Mouse (Mus musculus): ENCODE data around the gene Mbd3. TPM values are rescaled to one million over a fixed set of nuclear protein-coding genes. Genes with fewer than 3 reads are reported as not detected.

Mbd3 gene
- polyA plus RNA-seq, 1 experiment, result 160 TPM

Other genes with a start within 250 kb of the Mbd3 start
- 159 and 198 TPM in 2 replicates for gene Cirbp, start 233.6 kb downstream of the Mbd3 start, polyA plus RNA-seq (2012; rRNA removed)
- 9.3 and 13.7 TPM in 2 replicates for gene 1600002K03Rik, start 226.6 kb downstream of the Mbd3 start, polyA plus RNA-seq (2012; rRNA removed)
- gene Efna2, start 220.1 kb downstream of the Mbd3 start, polyA plus RNA-seq (2012; rRNA removed), result 3.2 and 4.0 TPM in 2 replicates
- 52.5 and 54.1 TPM in 2 replicates for gene Mum1, start 173.1 kb downstream of the Mbd3 start, polyA plus RNA-seq (2012; rRNA removed)
- 335 and 336 TPM in 2 replicates for gene Ndufs7, start 150.4 kb downstream of the Mbd3 start, polyA plus RNA-seq (2012; rRNA removed)
- 252 and 295 TPM in 2 replicates for gene Gamt, start 138.5 kb downstream of the Mbd3 start, polyA plus RNA-seq (2012; rRNA removed)
- gene Dazap1, start 138.1 kb downstream of the Mbd3 start, polyA plus RNA-seq (2012; rRNA removed), result 43.5 and 68.3 TPM in 2 replicates
- 1,514 and 1,586 TPM in 2 replicates for gene Rps15, start 107.1 kb downstream of the Mbd3 start, polyA plus RNA-seq (2012; rRNA removed)
- gene Apc2, start 103.6 kb downstream of the Mbd3 start, polyA plus RNA-seq (2012; rRNA removed), result 1.4 and 1.5 TPM in 2 replicates
- 55.9 and 62.7 TPM in 2 replicates for gene 2310011J03Rik, start 79.0 kb downstream of the Mbd3 start, polyA plus RNA-seq (2012; rRNA removed)
- 10.4 and 10.6 TPM in 2 replicates for gene Pcsk4, start 70.1 kb downstream of the Mbd3 start, polyA plus RNA-seq (2012; rRNA removed)
- 28.7 and 51.2 TPM in 2 replicates for gene Reep6, start 69.6 kb downstream of the Mbd3 start, polyA plus RNA-seq (2012; rRNA removed)
- 11.2 and 18.2 TPM in 2 replicates for gene Adamtsl5, start 51.1 kb downstream of the Mbd3 start, polyA plus RNA-seq (2012; rRNA removed)
- 0.57 and 0.93 TPM in 2 replicates for gene Plk5, start 43.1 kb downstream of the Mbd3 start, polyA plus RNA-seq (2012; rRNA removed)
- 13.3 and 19.1 TPM in 2 replicates for gene Mex3d, start 11.9 kb downstream of the Mbd3 start, polyA plus RNA-seq (2012; rRNA removed)
- gene Uqcr11, start 7.3 kb upstream of the Mbd3 start, polyA plus RNA-seq (2012; rRNA removed), result 1,967 and 2,574 TPM in 2 replicates
- 56.8 and 63.8 TPM in 2 replicates for gene Tcf3, start 34.1 kb upstream of the Mbd3 start, polyA plus RNA-seq (2012; rRNA removed)
- gene Onecut3, start 95.3 kb upstream of the Mbd3 start, polyA plus RNA-seq (2012; rRNA removed), result not detected in 2 replicates
- gene Atp8b3, start 139.6 kb upstream of the Mbd3 start, polyA plus RNA-seq (2012; rRNA removed), result 9.0 and 9.6 TPM in 2 replicates
- 35.3 and 36.9 TPM in 2 replicates for gene Rexo1, start 162.0 kb upstream of the Mbd3 start, polyA plus RNA-seq (2012; rRNA removed)
- gene Klf16, start 177.8 kb upstream of the Mbd3 start, polyA plus RNA-seq (2012; rRNA removed), result 20.8 and 30.5 TPM in 2 replicates
- 192 and 205 TPM in 2 replicates for gene Abhd17a, start 190.8 kb upstream of the Mbd3 start, polyA plus RNA-seq (2012; rRNA removed)
- 82.6 and 91.5 TPM in 2 replicates for gene Scamp4, start 203.3 kb upstream of the Mbd3 start, polyA plus RNA-seq (2012; rRNA removed)
- gene Adat3, start 203.3 kb upstream of the Mbd3 start, polyA plus RNA-seq (2012; rRNA removed), result 9.5 and 9.6 TPM in 2 replicates
- 1.5 and 2.1 TPM in 2 replicates for gene Gm49322, start 206.5 kb upstream of the Mbd3 start, polyA plus RNA-seq (2012; rRNA removed)
- gene Csnk1g2, start 223.3 kb upstream of the Mbd3 start, polyA plus RNA-seq (2012; rRNA removed), result 228 and 235 TPM in 2 replicates